Mouse (Mus musculus) R1 (cell line): ENCODE data around the gene 4933430I17Rik.
"Not testable (repeated sequence)": the region's sequence is repeated elsewhere in the genome, so short reads cannot be mapped to it uniquely, and the experiment has no call there.

ENCODE experiments used
- DNase-seq: peaks from one replicate; pipeline ENCODE4 v3.0.0-alpha.2; 2018; ENCODE audit warnings: low read depth, low spot score

4933430I17Rik gene

DNA sequence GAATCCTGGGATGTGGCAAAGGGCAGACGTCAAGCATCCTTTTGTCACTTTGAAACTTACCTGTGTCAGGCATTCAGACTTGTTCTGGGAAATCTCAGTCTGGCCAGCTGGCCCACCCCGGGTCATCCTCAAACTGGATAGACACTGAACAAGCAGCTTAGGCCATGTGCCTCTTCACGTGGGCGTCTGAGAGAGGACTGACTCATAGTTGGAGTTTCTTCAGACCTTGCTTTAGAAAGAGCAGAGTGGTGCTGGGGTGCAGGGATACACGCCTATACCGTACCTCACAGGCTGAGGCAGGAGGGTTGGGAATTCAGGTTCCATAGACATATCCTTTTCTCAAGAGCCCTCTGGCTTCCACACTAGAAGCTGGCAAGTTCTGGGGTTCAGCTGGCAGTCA lies 18.6 kb downstream of the 4933430I17Rik start:
- no peak for DNase-seq

GRCm38 (mm10) chr4:62544801-62545200 lies 19.6 kb downstream of the 4933430I17Rik start:
- DNase-seq = peak; percentile 42

- DNase-seq = no peak
Observed at GRCm38 (mm10) chr4:62551966-62552365, 26.8 kb downstream of the 4933430I17Rik start.

DNA sequence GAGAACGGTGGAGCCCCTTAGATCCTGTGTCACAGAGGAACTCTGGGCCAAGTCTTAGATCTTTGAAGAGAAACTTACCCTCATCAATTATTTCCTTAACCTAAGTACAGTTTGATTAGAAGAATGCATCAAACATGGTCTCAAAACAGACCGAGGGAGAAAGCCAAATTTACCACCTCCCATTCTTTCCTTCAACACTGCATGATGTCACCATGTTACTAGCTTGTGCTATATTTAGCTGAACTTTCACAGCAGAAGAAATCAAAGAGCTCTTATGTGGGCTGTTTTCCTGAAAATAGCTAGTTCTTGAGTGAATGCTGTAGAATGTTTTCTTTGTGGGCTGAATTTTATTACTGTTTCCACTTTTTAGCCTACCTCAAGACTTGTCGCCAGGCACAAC lies 32.3 kb downstream of the 4933430I17Rik start:
- no peak for DNase-seq

DNA sequence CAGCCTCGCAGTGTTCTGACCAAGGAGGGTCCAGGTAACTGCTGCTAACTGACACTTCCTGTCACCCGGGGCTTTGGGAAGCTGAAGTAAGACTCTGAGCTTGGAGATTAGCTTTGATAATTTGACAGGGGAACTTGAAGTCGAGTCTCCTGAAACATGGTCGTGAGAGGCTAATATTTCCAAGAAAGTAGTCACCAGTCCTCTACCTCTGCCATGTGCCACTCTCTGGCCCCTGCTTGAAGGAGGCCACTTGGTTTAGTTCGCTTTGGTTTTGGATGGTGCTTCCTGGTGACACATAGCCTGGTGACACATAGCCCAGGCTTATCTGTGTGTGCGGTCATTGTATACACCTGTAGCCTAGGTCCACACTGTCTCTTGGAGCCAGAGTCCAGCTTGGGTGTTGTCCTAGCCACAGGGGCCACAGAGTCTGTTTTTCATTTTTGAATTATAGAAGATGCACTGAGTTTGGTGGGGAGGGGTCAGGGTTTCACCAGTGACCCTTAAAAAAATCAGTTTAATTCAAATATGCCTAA lies 34.7 kb downstream of the 4933430I17Rik start, which contains the start of gene Rgs3:
Gene Rgs3 (plus strand): TSS at position 51 of the 533 bp plus-strand sequence.
- no peak for DNase-seq

- peak; percentile 72 for DNase-seq
Observed at GRCm38 (mm10) chr4:62560963-62561629, 35.9 kb downstream of the 4933430I17Rik start.

GRCm38 (mm10) chr4:62561630-62562001 lies 36.4 kb downstream of the 4933430I17Rik start:
- DNase-seq = no peak

DNA sequence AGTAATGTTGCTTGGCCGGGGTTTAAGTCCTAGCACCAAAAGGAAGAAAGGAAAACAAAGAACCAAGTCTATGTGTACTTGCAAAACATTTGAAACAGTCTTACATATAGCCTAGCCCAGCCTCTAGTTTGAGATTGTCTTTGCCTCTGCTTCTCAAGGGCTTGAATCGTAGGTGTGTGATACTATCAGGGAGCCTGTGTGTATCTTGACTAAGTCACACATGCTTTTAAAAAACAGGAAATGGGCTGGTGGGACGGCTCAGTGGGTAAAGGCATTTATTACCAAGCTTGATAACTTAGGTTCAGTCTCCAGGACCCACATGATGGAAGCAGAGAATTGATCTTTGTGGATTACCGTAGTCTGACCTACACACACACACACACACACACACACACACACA lies 36.8 kb downstream of the 4933430I17Rik start:
- DNase-seq = no peak

DNA sequence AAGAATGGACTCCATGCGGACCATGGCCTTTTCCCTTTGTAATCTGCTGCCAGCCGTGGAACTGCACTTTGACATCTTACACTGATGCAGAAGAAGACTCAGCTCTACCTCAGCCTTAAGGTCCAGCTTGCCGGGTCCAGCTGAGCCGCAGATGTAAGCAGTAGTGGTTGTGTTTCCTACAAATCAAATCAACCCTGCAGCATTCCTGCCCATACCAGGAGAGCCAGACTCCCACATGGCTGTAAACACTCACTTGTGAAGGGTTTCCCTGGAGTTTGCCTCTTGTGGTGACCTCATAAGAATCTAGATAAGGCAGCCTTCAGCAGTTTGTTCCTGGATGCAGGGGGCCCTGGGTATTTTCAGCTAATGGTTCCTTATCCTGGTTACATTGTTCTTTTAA lies 41.4 kb downstream of the 4933430I17Rik start:
- no peak for DNase-seq

- DNase-seq = no peak
Observed at GRCm38 (mm10) chr4:62567696-62568095, 42.5 kb downstream of the 4933430I17Rik start.

DNA sequence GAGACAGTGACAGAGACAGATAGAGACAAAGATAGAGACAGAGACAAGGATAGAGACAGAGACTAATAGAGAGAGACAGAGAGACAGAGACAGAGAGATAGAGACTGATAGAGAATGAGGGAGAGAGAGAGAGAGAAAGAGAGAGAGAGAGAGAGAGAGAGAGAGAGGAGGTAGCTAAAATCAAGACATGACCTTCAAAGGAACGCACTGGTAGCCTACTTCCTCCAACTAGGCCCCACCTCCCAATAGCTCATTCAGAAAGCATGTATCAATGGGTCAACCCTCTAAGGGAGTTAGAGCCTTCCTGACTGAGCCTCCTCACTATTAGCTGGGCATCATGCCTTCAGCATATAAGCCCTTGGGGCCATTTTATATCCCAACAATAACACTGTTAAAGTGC lies 43.2 kb downstream of the 4933430I17Rik start:
- no peak for DNase-seq

- no peak for DNase-seq
Observed at GRCm38 (mm10) chr4:62569603-62570002, 44.4 kb downstream of the 4933430I17Rik start.

- DNase-seq = no peak
Observed at GRCm38 (mm10) chr4:62570029-62570428, 44.9 kb downstream of the 4933430I17Rik start.

DNA sequence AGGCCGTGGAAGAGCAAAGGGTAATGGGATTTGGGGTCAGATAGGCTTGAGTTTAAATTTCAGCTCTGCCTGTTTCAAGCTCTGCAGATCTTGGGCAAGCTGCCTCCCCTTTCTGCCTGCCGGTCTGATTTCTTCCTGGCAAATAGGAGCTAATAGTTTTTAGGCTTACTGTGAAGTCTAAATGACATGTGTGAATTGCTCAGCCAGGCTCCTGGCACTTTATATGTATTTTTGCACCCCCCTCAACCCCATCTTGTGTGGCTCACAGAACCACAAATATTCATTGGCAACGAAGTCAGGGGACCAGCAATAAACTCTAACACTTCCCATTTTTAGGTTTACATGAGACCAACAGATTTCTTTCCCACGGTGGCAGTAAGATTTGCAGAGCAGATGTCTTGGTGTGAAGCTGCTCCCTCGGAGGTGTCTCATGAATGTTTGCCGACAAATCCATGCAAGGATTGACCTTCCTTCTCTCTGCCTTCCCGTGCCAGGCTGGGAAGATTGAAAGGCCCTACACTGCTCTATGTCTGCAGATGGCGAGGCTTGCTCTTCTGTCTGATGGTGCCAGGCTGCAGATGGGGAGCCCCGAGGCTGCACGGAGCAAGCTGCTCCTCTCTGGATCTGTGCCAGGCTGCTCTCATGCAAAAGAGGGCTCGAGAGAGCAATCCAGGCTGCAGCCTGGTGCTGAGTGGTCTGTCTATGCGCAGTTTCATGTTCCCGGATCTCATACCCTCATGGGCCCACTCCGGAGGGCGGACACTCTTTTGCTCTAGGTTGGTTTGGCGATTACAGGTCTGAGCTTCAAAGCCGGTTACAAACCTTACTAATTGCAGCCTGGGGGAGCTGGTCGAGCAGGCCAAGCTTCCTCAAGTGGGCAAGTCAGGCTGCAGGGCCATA lies 57.4 kb downstream of the 4933430I17Rik start:
- no peak for DNase-seq

- peak; percentile 84 for DNase-seq
Observed at GRCm38 (mm10) chr4:62583265-62584092, 58.3 kb downstream of the 4933430I17Rik start.

DNA sequence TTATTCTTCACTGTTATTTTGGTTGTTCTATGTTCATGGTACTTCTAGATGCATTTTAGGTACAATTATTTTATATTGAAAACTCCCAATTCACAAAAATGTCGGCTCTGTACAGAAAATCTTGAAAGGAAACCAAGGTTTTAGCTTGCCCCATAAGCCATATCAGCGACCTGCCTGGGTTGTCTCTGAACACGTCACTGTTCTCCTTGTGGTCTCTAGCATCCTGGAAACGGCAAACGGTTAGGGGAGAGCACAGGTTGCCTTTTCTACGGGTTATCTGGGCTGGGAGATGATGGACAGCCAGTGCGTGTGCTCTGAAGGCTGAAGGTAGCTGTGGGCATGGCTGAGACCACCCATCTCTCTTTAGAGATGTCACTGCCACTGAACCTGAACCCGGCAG lies 61.9 kb downstream of the 4933430I17Rik start:
- DNase-seq = no peak

- no peak for DNase-seq
Observed at GRCm38 (mm10) chr4:62590878-62591277, 65.7 kb downstream of the 4933430I17Rik start.

DNA sequence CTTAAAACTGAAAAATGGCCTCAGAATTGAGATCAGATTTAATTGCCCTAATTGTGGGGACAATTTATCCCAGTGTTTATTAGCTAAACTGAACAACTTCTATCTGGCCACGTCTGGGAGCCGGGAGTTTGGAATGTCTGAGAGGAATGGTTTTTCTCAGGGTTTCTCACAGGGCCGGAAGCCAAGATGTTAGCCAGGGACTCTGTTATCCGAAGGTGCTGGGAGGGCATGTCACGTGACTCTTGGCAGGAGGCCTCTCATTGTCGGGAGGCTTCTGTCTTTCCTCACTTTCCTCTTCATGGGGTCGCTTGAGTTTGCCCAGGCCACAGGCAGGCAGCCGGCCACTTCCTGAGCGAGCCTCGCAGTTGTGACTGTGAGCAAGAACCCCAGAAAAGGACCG lies 66.2 kb downstream of the 4933430I17Rik start:
- DNase-seq = peak; percentile 45

- not testable (repeated sequence) for DNase-seq
Observed at GRCm38 (mm10) chr4:62593546-62594240, 68.5 kb downstream of the 4933430I17Rik start.

DNA sequence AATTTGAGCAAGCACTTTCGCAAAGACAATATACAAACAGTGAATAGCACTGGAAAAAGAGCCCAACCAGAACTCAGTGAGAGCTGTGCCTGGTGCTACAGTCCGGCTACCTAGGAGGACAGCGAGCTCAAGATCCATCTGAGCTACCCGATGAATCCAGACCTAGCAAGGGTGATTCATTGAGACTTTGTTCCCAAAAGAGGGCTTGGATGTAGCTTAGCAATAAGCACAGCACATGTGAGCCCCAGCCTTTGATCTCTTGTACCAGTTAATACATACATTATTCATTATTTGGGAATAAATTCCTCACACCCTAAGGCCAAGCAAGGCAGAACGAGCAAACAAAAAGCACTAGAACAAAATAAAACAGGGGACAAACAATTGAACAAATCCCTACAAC lies 69.3 kb downstream of the 4933430I17Rik start:
- DNase-seq = no peak

GRCm38 (mm10) chr4:62596051-62596450 lies 70.9 kb downstream of the 4933430I17Rik start:
- DNase-seq = no peak
